Mouse (Mus musculus) cortical plate, adult 2 months (tissue): Measurements from ENCODE around the gene Zfp110.
"Not testable (repeated sequence)": the region's sequence is repeated elsewhere in the genome, so short reads cannot be mapped to it uniquely, and the experiment has no call there.

Experiments used
- CTCF ChIP-seq: fragments of 200-500 bp; IDR thresholded peaks from 2 replicates; pipeline ENCODE4 v1.5.1; 2011; ENCODE audit warnings: mild to moderate bottlenecking, control low read depth, low read length; ENCODE audit not compliant: insufficient read depth; ENCODE audit errors: extremely low read depth
- POLR2A ChIP-seq: fragments of 200-500 bp; IDR thresholded peaks from 2 replicates; pipeline ENCODE4 v1.6.1; 2011; ENCODE audit warnings: mild to moderate bottlenecking, low read length, control low read depth; ENCODE audit not compliant: insufficient read depth; ENCODE audit errors: extremely low read depth

- TF ChIP-seq POLR2A, CTCF: not testable (repeated sequence)
Observed at GRCm38 (mm10) chr7:12880497-12880896, 45.9 kb downstream of the Zfp110 start.
